Mouse (Mus musculus) hindbrain, embryonic 14.5 days (tissue): ENCODE measurements around the gene Nudt12. TPM values are rescaled to one million over a fixed set of nuclear protein-coding genes. Genes with fewer than 3 reads are reported as not detected.

ENCODE experiments used
- ATAC-seq: fragments of 200-750 bp; cut with Nextera tagmentation; 2 replicates; pipeline ENCODE4 v1.8.0; 2017; ENCODE audit warnings: moderate number of reproducible peaks, mild to moderate bottlenecking, moderate TSS enrichment, moderate library complexity; ENCODE audit not compliant: low FRiP score
- DNase-seq: peaks from one replicate; pipeline ENCODE4 v3.0.0-alpha.2; 2015; ENCODE audit warnings: low spot score
- H3K27ac ChIP-seq: fragments of 300-500 bp; sonication (generic); 2 replicates; pipeline ENCODE4 v1.5.1; 2014; ENCODE audit warnings: mild to moderate bottlenecking, moderate library complexity
- H3K27me3 ChIP-seq: fragments of 300-500 bp; sonication (generic); 2 replicates; pipeline ENCODE4 v1.6.1; 2014; ENCODE audit warnings: mild to moderate bottlenecking, low read length, mixed read lengths; ENCODE audit not compliant: control insufficient read depth, insufficient read depth
- H3K36me3 ChIP-seq: fragments of 300-500 bp; sonication (generic); replicated peaks from 2 replicates; pipeline ENCODE4 v1.6.1; 2014; ENCODE audit not compliant: control insufficient read depth, insufficient read depth
- H3K4me1 ChIP-seq: fragments of 300-500 bp; sonication (generic); replicated peaks from 2 replicates; pipeline ENCODE4 v1.6.1; 2014; ENCODE audit warnings: antibody characterized with exemption, low read length, mixed read lengths; ENCODE audit not compliant: control insufficient read depth, insufficient read depth
- H3K4me2 ChIP-seq: fragments of 300-500 bp; sonication (generic); replicated peaks from 2 replicates; pipeline ENCODE4 v1.6.1; 2014; ENCODE audit warnings: mild to moderate bottlenecking, moderate library complexity
- H3K4me3 ChIP-seq: fragments of 300-500 bp; sonication (generic); replicated peaks from 2 replicates; pipeline ENCODE4 v1.5.1; 2014; ENCODE audit warnings: mild to moderate bottlenecking, low read length
- H3K9ac ChIP-seq: fragments of 300-500 bp; sonication (generic); 2 replicates; pipeline ENCODE4 v1.6.1; 2014
- H3K9me3 ChIP-seq: fragments of 300-500 bp; sonication (generic); 2 replicates; pipeline ENCODE4 v1.6.1; 2016; ENCODE audit warnings: low read length; ENCODE audit not compliant: control insufficient read depth
- WGBS: fragments of 180-500 bp; shearing (Covaris S2); extraction: QIAGEN DNeasy Blood & Tissue Kit; methylation state at CpG from one replicate; pipeline ENCODE4 v1.1.7; 2014; 5-methylcytosine and 5-hydroxymethylcytosine counted together
- polyA plus RNA-seq: library from polyadenylated mRNA; unstranded; fragments of >200 nt; fragmentation: Nextera tagmentation; extraction: Ambion mirVana; gene quantifications from 2 replicates; pipeline ENCODE4 v1.2.1, GENCODE M21; 2014

Nudt12 gene
- polyA plus RNA-seq, 1 experiment from 2014 or later: 6.0 TPM

GRCm38 (mm10) chr17:59011546-59012307 is 1.4 kb downstream of the Nudt12 start:
- no peaks in the 10 kb centered on the region for H3K27me3 ChIP-seq
- H3K9ac ChIP-seq: no peak overlapping the region
- no peaks in the 10 kb centered on the region for H3K9me3 ChIP-seq
- H3K4me2 ChIP-seq: peak overlapping the region; percentile 75; the same call in 1 of the 2 replicates
- DNase-seq: no peak
- no peak overlapping the region for H3K4me3 ChIP-seq
- no peak for ATAC-seq
- H3K36me3 ChIP-seq: no peaks in the 10 kb centered on the region
- H3K27ac ChIP-seq: no peak overlapping the region
- H3K4me1 ChIP-seq: no peaks in the 10 kb centered on the region
- WGBS: 60% methylated on average over 13 of the region's 13 CpGs

GRCm38 (mm10) chr17:58991275-58991674 is 21.9 kb downstream of the Nudt12 start, which contains the start of gene Pdzph1:
Pdzph1 (minus strand) TSS chr17:58991375.
- Histone ChIP-seq H3K27me3 (no peaks in the 10 kb centered on the region), H3K4me3 (no peak within 1 kb of the TSS), H3K9ac (no peak within 1 kb of the TSS), H3K4me2 (no peak within 1 kb of the TSS), H3K9me3 (no peaks in the 10 kb centered on the region), H3K36me3 (no peaks in the 10 kb centered on the region), H3K27ac (no peak within 1 kb of the TSS), H3K4me1 (no peaks in the 10 kb centered on the region)
- 81% methylated on average over 6 of the region's 6 CpGs for WGBS
- ATAC-seq: no peak
- DNase-seq: no peak

GRCm38 (mm10) chr17:58973237-58973636 is 39.9 kb downstream of the Nudt12 start:
- no peak overlapping the region for H3K4me3 ChIP-seq
- ATAC-seq: no peak
- H3K4me1 ChIP-seq: no peaks in the 10 kb centered on the region
- no peaks in the 10 kb centered on the region for H3K27me3 ChIP-seq
- H3K9me3 ChIP-seq: no peaks in the 10 kb centered on the region
- no peak overlapping the region for H3K9ac ChIP-seq
- no peak for DNase-seq
- H3K4me2 ChIP-seq: no peak overlapping the region
- no peaks in the 10 kb centered on the region for H3K36me3 ChIP-seq
- 25% methylated on average over 5 of the region's 5 CpGs for WGBS
- no peak overlapping the region for H3K27ac ChIP-seq

- DNase-seq (no peak), ATAC-seq (no peak)
- WGBS: 34% methylated on average over 3 of the region's 3 CpGs
- Histone ChIP-seq H3K4me2 (no peak overlapping the region), H3K9ac (no peak overlapping the region), H3K36me3 (no peaks in the 10 kb centered on the region), H3K27ac (no peak overlapping the region), H3K9me3 (no peaks in the 10 kb centered on the region), H3K4me3 (no peak overlapping the region), H3K27me3 (no peaks in the 10 kb centered on the region), H3K4me1 (no peaks in the 10 kb centered on the region)
These were observed 53.3 kb downstream of the Nudt12 start for GRCm38 (mm10) chr17:58959905-58960304.

GRCm38 (mm10) chr17:58957055-58957454 is 56.1 kb downstream of the Nudt12 start:
- H3K4me3 ChIP-seq: no peak overlapping the region
- 80% methylated on average over 1 of the region's 1 CpGs for WGBS
- no peaks in the 10 kb centered on the region for H3K36me3 ChIP-seq
- H3K9ac ChIP-seq: no peak overlapping the region
- H3K9me3 ChIP-seq: no peaks in the 10 kb centered on the region
- ATAC-seq (no peak), DNase-seq (no peak)
- no peak overlapping the region for H3K4me2 ChIP-seq
- no peak overlapping the region for H3K27ac ChIP-seq
- no peaks in the 10 kb centered on the region for H3K4me1 ChIP-seq
- no peaks in the 10 kb centered on the region for H3K27me3 ChIP-seq

Other genes with a start within 250 kb of the Nudt12 start
- gene Pdzph1, start 22.0 kb downstream of the Nudt12 start, polyA plus RNA-seq: 1.4 and 2.8 TPM in 2 replicates